Mouse (Mus musculus) megakaryocyte, embryonic 14.5 days (primary cell): ENCODE data around the gene Fgd5.

Experiments
- FLI1 ChIP-seq: IDR thresholded peaks from 2 replicates; pipeline ENCODE4 v1.6.1; 2012; ENCODE audit warnings: low read length, inconsistent platforms, mixed read lengths
- GATA1 ChIP-seq: IDR thresholded peaks from 3 replicates; pipeline ENCODE4 v1.6.1; 2012; ENCODE audit warnings: mixed read lengths, low read length, inconsistent platforms, borderline replicate concordance

DNA sequence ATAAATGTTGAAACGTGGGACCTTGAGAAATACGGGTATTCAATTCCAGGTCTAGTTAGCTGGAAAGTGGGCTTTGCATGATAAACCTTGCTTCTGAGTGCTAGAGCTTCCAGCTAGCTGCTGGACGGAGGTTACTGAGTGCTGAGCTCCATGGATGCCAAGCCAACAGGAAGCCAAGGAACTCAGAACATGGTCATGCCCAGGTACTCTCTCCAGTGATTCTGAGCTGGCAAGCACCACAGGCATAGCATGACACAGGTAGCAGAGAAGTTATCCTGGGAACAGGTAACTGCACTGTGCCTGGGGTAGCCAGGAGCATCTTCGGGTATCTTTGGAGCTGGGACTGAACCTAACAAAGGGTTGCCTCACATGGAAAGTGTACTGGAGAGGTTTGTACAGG lies 104.1 kb downstream of the Fgd5 start:
- no peak for TF ChIP-seq GATA1
- no peak for TF ChIP-seq FLI1
